Mouse (Mus musculus) kidney, adult 2 months (tissue): ENCODE data around the gene Mctp2.

Source experiments
- CTCF ChIP-seq: fragments of 200-500 bp; conservative IDR thresholded peaks from 2 replicates; pipeline ENCODE4 v1.5.1; 2011; ENCODE audit warnings: low read depth, mild to moderate bottlenecking, control low read depth, low read length, moderate library complexity, mixed read lengths; ENCODE audit not compliant: insufficient read depth, insufficient read length
- POLR2A ChIP-seq: fragments of 200-500 bp; IDR thresholded peaks from one replicate; pipeline ENCODE4 v1.6.1; 2011; ENCODE audit warnings: low read depth, low read length, control low read depth

DNA sequence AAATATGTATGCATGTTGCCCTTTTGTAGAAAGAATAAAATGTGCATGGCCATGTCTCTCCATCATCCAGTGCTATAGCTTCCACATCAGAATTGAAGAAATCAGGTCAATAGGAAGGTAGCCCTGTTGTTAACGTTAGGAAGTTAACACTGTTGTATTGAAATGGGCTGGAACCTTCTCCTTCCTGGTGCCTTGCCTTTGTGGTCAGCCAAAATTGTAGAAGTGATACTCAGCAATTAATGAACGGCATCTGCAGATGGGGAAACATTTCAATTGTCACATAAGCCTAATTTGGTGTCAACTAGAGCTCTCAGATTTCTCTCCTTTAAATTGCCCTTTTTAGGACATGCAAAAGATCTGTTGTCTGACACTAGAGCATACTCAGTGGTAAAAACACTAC lies 238.0 kb downstream of the Mctp2 start:
- TF ChIP-seq CTCF = no peak
- TF ChIP-seq POLR2A = no peak
